Mouse (Mus musculus): ENCODE measurements at regions not wholly inside any gene's neighbourhood (a gene's known extent, or its start where the extent isn't known, plus 50 kb on each side); places are given as distances from the start of the nearest gene placed in this dataset.

DNA sequence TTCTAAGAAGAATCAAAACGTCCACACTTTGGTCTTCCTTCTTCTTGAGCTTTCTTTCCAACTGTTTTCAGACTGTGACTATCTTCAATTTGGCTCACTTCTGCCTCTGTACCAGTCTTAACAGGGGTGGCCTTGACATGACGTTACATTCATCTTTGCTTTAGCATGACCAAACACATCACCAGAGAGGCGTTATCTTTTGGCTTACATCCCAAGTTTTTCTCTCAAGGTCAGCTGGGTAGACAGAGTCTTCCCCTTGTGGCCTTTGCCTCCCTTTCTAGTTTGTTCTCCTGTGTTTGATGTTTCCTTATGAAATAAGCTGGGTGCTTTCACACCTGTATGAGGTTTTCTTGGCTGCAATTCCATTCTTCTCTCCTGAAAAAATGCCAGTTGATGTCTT lies 180.7 kb upstream of the Sash1 start:
- no peak for DNase-seq

DNA sequence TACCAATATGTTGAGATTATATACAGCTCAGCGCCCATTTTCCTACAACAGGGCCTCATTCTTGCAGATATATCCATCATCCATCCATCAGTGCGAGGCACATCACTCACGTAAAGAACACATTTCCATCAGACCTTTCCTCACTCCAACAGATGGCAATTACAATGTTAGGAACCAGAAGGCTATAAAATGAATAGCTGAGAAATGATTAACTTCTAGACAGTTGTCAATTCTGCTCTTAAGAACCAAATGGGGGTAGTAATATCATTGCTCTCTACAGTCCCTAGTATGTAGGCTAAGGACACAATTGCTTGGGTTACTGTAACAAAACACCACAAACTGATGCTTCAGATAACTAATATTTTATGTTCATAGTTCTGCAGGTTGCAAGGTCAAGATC lies 176.1 kb upstream of the Sash1 start:
- DNase-seq = no peak

DNA sequence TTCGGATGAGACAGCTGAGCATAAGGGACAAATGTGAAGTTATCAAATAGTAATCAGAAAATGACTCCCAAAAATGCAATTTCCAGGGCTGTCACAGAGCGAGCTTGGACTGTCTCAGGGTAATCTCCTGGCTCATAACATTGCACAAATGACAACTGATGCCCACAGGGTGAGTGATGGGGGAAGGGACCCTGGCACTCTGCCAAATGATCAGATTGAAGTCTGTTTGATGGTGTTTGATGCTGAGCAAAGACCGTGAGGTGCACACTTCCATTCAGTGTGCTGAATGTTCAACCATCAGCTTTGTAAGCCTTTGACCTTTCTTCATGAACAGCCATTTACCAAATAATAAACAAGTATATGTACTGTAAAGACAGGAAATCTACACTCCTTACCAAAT lies 169.4 kb upstream of the Sash1 start:
- no peak for DNase-seq

DNA sequence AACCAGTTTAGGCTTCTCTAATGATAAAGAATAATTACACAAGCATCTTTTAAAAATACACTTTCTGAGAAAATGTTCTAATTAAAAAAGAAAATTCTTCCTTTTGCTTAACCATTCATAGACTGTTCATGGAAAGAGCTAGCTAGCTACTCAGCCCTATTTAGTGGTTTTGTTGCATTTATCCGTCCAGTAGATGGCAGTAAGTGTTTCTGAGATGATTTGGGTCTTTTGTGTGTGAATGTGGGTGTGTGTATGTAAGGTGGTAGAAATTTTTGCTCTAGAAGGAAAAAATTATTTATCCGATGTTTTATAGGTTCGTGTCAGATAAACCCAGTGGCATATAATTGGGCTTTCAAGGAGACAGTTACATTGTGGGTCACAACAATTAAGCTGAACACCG lies 167.5 kb upstream of the Sash1 start:
- DNase-seq = no peak

DNA sequence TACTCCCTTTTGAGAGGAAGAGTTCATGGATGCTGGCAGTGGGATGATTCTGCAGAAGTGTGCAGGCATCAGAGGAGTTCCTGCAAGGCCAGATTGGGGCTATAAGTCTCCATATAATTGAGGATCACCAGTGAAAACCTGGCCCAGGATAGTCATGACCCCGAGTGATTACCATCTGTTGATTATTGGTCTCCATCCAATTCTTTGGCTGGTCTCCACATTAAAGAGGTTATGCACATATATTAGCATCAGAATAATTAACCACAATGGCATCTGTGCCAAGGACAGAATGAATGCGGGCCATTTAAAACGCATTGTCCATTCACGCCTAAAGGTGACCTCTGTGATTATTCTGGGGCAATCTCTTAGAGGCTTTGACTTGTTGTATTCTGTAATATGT lies 161.5 kb upstream of the Sash1 start:
- DNase-seq = no peak

DNA sequence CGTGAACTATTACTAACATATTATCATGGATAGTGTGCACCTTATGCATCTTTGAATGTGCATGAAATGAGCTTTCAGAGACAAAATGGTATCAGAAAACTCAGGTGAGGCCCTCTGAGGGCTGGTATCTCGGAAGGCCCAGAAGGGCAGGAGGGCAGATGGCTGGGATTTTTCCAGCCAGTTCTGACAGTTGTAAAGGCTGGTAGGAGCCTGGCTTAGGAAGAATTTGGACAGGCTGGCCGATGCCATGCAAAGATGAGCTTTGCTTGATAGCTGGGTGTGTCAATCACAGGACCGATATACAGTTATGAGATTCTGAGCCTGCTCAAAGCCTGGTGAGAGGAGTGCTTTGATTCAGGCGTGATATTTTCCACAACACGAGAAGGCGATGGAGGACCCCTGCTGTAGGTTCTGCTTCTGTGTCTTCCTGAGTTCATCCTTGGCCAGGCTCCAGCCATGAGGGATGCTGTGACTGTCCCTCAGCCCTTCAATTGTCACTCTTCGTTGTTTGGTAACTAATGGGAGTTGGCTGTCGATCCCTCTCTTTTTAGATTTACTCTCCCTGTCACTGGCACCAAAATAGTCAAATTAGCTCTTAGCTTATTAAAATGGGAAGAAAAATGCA lies 159.0 kb upstream of the Sash1 start:
- DNase-seq = no peak

DNA sequence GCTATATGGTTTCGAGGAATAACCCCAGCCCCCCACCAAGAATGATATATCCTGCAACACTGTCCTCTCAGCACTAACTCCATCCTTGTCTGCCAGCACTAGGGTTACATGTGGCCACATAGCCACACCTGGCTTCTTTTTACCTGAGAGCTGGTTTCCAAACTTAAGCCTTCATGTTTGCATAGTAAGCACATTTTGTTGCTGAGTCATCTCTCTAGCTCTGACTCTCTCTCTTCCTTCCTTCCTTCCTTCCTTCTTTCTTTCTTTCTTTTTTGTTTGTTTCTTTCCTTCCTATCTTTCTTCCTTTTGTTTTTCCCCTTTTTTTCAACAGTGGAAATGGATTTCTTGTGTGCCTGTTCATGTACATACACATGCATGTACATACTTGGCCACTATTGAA lies 157.6 kb upstream of the Sash1 start:
- DNase-seq = no peak

DNA sequence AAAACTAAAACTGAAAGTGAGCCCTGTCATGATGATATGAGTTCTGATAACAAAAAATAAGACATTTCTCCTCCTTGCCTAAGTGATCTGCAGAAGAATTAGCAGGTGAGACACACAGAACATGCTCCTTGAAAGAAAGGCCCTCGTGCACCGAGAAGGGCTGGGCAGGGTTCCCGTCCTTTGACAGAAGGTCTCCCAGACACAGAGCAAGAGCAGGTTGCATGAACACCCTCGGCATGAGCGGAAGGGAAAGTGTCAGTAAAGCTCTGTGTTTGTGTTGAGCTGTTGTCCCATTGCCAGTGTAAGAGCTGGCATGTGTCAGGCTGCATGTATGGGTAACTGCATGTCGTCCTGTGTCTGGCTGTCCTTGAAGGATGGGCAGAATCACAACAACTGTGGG lies 144.6 kb upstream of the Sash1 start:
- no peak for DNase-seq

DNA sequence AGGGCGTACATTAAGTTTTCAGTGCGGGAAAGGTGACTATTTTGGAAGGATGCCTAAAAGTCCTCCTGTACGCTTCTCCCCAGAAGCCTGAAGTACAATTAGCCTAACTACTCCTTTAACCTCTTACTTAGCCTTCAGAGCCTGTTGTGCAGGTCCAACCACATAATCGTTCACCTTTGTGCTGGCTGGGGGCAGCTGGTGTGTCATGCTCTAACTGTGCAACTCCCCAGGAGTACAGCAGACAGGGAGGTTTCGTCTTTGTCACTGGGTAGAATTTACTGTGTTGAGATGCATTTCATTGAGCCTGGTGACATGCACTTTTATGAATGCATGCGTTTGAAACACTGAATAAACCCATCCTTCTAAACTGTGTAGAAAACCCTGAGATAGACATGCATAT lies 143.6 kb upstream of the Sash1 start:
- no peak for DNase-seq

DNA sequence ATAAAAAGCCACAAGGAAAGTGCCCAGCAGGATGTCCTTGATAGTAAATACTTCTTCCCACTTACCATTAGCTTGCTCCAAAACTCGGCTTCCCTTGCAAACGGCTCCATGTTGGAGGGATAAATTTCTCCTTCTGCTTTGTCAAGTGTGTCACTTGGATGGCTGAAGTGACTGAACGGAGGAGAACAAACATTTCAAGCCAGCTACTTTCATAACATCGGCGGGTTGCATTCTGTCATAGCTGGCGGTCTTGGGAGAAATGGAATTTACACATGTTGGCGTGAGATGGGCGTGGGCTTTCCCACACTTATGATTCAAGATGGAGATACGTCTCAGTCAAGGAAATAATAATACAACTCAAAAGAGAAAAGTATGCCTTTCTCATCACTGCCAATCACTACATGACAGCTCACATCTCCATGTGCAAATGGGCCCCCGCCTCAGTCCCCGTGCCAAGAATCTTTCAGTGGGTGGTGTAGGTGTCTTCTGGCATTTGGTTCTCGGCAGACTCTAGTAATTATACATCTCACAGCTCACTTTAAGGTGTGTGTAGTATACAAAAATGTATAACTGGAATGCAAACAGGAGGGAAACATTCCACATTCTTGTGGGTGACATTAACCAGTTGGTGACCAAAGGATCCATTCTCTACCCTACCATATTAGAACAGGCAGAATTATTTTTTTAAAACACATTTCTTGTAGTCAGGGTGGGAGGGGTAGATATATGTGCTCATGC lies 141.4 kb upstream of the Sash1 start:
- no peak for DNase-seq

DNA sequence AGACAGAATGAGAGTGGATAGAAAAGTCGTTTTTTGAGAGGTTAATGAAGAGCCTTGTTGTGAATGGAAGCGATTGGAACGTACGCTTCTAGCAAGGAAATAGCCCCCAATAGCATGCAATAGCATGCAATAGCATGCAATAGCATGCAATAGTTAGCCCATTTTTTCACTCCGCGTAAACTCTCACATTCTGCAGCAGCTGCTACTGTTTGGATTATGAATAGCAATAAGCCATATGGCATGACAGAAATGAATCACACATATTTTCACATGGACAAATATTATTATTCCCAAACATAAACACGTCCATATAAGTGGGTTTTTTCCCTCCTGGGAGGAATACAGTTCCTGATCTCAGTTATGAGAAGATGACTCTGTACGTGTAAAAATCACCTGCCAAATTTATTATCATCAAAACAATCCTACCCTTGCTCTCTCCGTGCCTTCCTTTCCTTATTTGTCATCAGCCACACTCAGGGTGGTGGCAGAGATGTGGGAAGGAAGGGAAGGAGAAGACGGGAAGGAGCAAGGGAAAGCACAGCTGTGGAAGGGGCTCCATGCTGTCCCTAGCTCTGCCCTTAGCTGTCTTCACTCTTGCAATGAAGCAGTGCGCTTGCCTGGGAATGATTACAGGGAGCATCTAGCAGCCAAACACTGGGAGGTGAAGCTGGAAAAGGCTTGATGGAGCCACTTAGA lies 129.1 kb upstream of the Sash1 start:
- no peak for DNase-seq

DNA sequence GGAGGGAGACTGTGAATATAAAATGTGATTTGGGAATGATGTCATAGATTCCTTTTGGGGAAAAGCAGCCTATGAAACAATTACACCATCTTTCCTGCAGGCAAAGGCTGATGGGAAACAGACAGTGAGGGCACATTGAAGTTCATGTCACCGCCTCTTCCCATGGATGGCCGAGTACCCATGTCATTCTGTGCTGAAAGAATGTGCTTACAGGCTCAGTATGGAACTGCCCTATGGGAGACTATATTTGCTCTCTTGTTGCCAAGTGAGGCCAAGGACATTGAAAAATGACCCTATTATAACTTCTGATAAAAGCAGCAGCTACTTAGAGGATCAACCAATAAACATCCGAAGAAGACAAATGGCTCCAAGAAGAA lies 127.7 kb upstream of the Sash1 start:
- DNase-seq = no peak

DNA sequence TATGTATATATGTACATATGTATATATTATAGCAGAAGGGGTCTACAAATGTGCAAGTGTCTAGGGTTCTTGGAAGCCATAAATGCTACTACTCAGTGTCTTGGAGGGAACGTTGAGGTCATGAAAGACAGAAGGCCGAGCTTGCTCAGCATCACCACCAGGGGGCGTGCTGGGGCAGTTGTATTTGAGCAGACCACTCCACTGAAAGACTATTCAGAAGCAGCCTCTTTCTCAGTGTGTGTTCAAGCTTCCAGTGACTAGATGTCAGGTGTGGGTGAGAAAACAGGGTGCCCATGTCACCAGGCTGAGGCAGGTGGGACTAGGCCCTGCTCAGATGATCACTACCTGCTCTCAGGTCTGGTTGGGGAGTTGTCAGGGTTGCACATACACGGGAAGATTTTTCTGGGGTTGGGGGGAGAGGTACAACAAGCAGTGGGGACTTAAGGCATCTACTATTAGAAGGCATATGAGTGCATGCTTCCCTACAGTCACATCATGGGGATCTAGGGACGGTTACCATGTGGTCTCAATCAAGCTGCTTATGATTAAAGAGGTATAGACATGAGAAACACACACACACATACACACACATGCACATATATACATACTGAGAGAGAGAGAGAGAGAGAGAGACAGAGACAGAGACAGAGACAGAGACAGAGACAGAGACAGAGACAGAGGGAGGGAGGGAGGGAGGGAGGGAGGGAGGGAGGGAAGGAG lies 127.1 kb upstream of the Sash1 start:
- peak; percentile 61 for DNase-seq

DNA sequence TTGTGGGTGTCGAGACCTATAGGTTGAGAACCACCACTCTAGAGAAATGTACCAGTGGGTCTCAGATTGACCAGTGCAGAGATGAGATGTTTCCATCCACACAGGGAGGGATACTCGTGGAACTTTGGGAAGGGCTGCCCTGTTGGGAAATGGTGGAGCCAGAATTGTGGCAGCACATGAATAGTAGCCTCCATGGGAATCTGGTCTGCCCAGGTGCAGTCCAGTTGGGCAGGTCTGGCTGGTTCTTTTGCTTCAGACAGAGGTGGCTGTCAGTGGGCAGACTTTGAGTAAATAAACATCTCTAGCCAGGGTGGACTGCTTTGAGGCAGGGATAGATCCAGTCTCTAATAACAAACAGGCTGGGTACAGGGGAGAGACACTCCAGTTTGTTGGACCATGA lies 126.0 kb upstream of the Sash1 start:
- no peak for DNase-seq

DNA sequence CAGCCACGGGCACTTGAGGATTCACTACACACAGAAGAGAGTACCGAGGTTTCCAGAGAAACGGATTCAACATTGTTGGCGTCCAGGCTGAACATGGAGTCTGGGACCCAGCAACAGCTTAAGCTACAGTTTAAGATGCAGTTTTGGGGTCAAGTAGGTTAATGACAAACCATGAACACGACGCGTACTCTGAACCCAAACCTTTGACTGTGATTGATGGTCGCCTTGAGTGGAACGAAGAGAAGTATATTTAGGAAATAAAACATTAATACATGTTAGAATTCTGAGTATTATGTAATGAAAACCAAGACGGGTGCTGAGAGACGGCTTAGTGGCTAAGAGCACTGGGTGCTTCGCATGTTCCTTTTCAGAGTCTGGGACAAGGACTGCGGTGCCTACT lies 124.3 kb upstream of the Sash1 start:
- no peak for DNase-seq

DNA sequence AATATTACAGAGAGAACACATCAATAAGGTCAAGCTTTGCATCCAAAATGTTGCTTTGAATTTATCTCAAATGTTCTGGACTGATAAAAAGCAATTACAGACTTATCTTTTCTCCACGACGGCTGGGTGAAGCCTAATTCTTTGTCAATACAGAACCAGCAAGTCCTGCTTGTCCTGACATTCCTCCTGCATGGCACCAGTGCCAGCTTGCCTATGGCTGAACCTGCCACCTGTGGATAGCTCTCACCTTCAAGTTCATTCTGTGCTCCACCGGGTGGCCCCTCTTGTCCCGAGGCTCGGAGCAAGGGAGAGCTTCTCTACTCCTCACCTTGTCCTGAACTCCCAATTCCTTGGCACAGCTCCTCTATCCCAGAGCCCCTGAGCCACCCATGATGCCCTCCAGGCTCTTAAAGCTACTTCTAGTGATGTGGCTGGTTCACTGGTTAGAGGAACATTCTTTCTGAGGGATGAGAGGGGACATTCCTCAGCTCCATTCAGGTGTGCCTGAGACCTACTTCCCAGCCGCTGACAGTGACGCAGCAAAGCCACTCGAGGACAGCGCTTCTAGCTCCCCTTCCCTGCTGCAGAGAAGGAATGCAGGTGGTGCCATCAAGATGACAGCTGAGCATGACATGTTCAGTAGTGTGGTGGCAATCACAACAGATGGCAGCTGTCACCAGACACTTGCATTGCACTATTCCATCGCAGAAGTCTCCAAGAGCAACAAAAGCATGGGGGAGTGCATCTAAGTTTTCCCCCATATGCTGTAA lies 119.5 kb upstream of the Sash1 start:
- no peak for DNase-seq

DNA sequence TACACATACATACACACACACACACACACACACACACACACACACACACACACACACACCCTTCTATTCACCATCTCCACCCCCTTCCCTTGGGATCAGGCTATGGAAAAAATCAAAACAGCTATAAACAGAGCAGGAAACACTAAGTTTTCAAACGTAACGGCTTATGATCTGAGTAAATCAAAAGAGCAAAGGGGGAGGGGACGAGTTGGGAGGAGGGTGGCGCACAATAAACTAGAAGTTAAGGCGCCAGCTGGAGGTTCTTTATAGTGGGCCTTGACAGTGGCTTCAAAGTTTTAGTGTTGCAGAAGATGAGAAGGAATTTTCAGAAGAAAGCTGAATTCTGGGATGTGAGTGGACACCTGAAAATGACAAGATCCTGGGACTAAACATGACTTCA lies 116.4 kb upstream of the Sash1 start:
- no peak for DNase-seq

DNA sequence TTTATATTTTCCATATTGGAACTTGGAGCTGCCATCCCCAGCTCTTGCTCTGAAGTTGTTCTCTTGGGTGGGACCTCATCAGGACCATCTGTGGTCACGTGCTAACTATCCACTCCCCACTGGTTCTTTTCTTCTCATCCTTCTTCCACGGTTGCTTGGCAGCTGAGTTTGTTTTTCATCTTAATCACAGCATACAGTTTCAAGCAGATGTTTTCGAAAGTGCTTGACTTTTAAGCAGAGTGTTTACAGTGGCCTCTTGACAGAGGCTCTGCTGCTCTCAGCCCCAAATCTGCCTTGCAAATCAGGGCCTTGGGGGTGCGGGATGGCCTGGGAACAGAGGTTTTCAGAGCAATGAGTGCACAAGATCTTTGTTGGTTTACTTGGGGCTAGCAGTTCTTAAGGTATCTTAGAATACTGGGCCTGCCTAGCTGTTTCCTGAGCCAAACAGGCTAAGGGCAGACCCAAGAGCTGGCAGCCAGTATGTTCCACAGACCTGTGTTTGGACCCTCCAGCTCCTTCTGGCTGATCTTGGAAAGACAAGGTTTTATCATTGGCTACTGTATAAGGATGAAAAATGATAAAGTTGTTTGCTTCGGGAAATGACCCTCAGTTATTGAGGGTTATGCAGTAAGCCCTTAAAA lies 113.0 kb upstream of the Sash1 start:
- no peak for DNase-seq

DNA sequence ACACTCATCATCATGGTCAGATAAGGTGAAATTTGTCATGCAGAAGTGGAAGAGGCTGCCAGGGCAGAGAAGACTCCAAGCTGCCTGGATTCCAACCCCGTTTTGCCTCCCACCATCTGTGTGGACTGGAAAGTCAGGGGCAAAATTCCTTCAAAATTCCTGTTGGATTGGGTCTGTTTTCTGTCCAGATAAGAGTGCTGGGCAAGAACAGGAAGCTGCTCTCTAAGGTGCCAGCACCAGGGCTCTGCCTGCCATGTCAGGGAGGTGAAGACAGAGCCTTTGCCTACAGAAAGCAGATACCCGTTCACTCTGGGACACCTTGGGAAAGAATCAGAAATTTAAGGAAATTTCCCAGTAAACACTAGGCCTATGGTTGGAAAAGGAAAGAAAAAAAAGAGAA lies 112.5 kb upstream of the Sash1 start:
- DNase-seq = no peak

DNA sequence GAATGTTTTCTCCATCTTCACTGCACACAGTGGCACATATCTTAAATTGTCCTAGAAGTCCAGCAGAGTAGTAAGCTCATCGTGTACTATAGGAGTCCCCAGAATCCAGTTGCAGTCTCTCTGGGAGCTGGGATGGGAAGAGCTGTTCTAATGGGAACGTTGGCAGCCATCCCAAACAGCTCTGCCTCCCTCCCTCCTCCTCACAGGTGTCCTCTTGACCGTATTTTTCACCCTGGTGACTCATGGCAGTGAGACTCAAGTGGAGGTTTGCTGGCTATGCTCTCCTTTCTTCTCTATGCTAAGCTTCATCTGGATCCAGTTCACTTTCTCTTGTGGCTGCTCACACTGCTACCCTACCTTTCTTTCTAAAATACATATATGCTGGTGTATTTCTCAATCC lies 109.2 kb upstream of the Sash1 start:
- no peak for DNase-seq

DNA sequence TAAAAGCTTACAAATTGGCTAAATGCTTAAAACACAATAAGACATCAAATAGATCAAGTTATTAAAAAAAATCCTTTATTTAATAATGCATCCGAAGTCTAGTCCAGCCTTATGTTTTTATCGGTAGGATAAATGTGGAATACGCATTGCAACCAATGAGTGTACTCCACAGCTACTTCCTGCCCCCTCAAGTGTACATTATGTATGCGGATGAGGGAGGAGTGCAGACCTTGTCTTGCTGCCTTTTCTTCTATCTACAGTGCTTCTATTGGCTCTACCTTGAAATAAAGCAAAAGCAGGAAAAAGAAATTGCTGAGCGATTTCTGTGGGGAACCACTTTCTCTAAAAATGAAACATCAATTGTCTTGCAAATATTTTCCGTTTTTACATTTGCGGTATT lies 100.5 kb upstream of the Sash1 start:
- no peak for DNase-seq

DNA sequence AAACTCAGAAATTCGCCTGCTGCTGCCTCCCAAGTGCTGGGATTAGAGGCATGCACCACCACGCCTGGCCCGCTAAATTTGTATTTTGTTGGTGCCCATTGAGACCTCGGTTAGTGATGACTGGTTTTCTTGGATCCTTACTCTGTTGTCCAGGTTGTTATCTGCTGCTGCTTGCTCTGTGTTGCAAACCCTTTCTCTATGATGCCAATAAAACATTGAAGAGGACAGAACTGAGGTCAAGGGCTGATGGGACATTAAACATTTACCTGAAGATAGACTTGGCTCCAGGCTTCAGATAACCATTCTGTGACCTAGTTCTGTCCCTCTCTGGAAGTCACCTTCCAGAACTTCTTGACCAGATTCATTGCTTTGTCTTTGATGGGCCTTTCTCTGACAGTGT lies 97.5 kb upstream of the Sash1 start:
- DNase-seq = no peak

DNA sequence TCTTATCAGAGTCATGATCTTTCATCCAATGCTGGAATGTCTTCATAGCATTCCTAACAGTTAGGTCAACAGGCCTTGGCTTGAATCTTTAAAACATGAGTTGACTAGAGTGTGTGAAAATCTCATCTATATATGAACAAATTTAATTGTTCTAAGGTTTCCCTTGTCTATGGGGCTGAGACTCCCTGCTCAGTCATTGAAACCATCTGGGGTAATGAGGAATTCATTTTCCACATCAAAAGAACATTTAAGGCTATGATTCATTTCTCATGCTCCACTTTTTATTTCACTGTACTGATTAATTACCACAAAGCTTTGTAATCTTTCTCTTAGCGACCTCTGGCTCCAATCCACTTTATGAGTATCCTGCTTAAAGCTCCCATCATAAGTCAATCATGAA lies 94.7 kb upstream of the Sash1 start:
- no peak for DNase-seq

Data from liver (tissue).